Mouse (Mus musculus) cerebellum, adult 2 months (tissue): ENCODE data around the gene Palmd.

ENCODE experiments used
- CTCF ChIP-seq: fragments of 200-500 bp; IDR thresholded peaks from 2 replicates; pipeline ENCODE4 v1.5.1; 2011; ENCODE audit warnings: low read depth, mild to moderate bottlenecking, control low read depth, low read length, moderate library complexity, borderline replicate concordance; ENCODE audit not compliant: insufficient read depth
- POLR2A ChIP-seq: fragments of 200-500 bp; IDR thresholded peaks from 2 replicates; pipeline ENCODE4 v1.6.1; 2011; ENCODE audit warnings: low read length, control low read depth, borderline replicate concordance; ENCODE audit not compliant: insufficient read depth

DNA sequence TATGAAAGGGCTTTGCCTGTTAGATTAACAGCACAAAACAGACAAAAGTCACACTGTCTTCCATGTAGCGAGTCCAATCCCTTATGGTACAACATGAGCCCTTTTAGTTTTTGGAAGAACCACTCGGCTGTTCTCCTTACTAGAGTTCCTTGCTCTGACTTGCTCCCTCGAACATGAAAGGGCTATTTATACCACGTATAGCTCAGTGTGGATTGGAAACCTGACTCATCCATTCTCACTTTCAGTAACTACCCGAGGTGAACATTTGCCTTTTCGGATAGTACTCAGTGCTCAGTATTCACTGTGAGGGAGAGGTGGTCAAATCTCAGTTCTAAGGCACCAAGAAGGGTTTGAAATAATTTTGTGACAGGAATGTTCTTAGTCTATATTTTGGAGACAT lies 34.6 kb upstream of the Palmd start:
- TF ChIP-seq POLR2A = no peak
- TF ChIP-seq CTCF = no peak
